Mouse (Mus musculus): ENCODE measurements around the gene Car14.

GRCm38 (mm10) chr3:95932157-95932556, 27.7 kb upstream of the Car14 start:
- TF ChIP-seq USF1 (IDR thresholded peaks at IDR 0.05; ENCODE audit: low read depth, low read length) (no peak), CTCF (IDR thresholded peaks at IDR 0.05 in 2 of 3, conservative IDR thresholded peaks at IDR 0.05 in 1 of 3; ENCODE audit: control insufficient read depth in 1 of 3, insufficient read depth in 1 of 3, low read depth in 2 of 3, low read length in 3 of 3, poor library complexity in 1 of 3, severe bottlenecking in 1 of 3) (peak in 2 of 3 experiments; percentile 30 to 34; a peak in 3 of 6 replicates)

All from MEL (cell line).